Mouse (Mus musculus) CH12.LX (cell line): Measurements from ENCODE around the gene Sprr2k. TPM values are rescaled to one million over a fixed set of nuclear protein-coding genes. Genes with fewer than 3 reads are reported as not detected.
A peak's percentile ranks its signal among the peaks of the same experiment; 100 is the strongest.

ENCODE experiments used
- DNase-seq: peaks from one replicate; pipeline ENCODE4 v3.0.0-alpha.2; 2013; ENCODE audit errors: extremely low read depth
- H3K27ac ChIP-seq: 2 replicates; pipeline ENCODE4 v1.5.1; 2012; ENCODE audit warnings: low read depth, mild to moderate bottlenecking, control low read depth, moderate library complexity; ENCODE audit not compliant: insufficient read depth
- H3K27me3 ChIP-seq: replicated peaks from 2 replicates; pipeline ENCODE3; 2012; ENCODE audit warnings: inconsistent platforms
- H3K36me3 ChIP-seq, 2 experiments: replicated peaks in 1 of 2; 2 replicates each; pipeline versions ENCODE3 to v1.6.1; 2012; ENCODE audit warnings: inconsistent platforms in 1 of 2, low read length in 1 of 2, mild to moderate bottlenecking in 1 of 2, mixed read lengths in 1 of 2, moderate library complexity in 1 of 2; ENCODE audit not compliant: control insufficient read depth in 1 of 2, insufficient read depth in 1 of 2
- H3K4me1 ChIP-seq, 2 experiments: 2 replicates each; pipeline ENCODE4 v1.6.1; 2012; ENCODE audit warnings: inconsistent platforms in 1 of 2, moderate library complexity in 1 of 2; ENCODE audit not compliant: insufficient read depth in 2 of 2, control insufficient read depth in 1 of 2
- H3K4me2 ChIP-seq: 2 replicates; pipeline ENCODE4 v1.6.1; 2012; ENCODE audit warnings: low read depth, mild to moderate bottlenecking, control low read depth; ENCODE audit not compliant: poor library complexity, insufficient read depth, severe bottlenecking
- H3K4me3 ChIP-seq, 3 experiments: fragments of 150-350 bp in 1 of 3; sonication (generic) in 1 of 3; replicated peaks in 1 of 3; 2 replicates each; pipeline versions ENCODE3 to v1.5.1; 2011 to 2012; ENCODE audit warnings: low read depth in 2 of 3, low read length in 2 of 3, mild to moderate bottlenecking in 2 of 3, moderate library complexity in 2 of 3, control low read depth in 1 of 3, improper control_type of control experiment in 1 of 3, inconsistent platforms in 1 of 3, mixed read lengths in 1 of 3; ENCODE audit not compliant: poor library complexity in 1 of 3
- H3K79me2 ChIP-seq: replicated peaks from 2 replicates; pipeline ENCODE4 v1.6.1; 2012; ENCODE audit warnings: mild to moderate bottlenecking, moderate library complexity; ENCODE audit not compliant: control insufficient read depth, poor library complexity, insufficient read depth, severe bottlenecking; ENCODE audit errors: extremely low read depth
- H3K9ac ChIP-seq: 2 replicates; pipeline ENCODE4 v1.6.1; 2012; ENCODE audit warnings: low read depth, mild to moderate bottlenecking, control low read depth, moderate library complexity; ENCODE audit not compliant: insufficient read depth
- H3K9me3 ChIP-seq: replicated peaks from 2 replicates; pipeline ENCODE3; 2012; ENCODE audit warnings: low read length, inconsistent platforms, mixed read lengths
- CHD1 ChIP-seq: IDR thresholded peaks from 2 replicates; pipeline ENCODE4 v1.6.1; 2012; ENCODE audit warnings: low read depth, low read length, improper control_type of control experiment, inconsistent platforms
- CTCF ChIP-seq, 2 experiments: IDR thresholded peaks in 1 of 2; conservative IDR thresholded peaks in 1 of 2; 2 replicates each; pipeline ENCODE4 v1.5.1; 2011 to 2012; ENCODE audit warnings: low read depth in 2 of 2, low read length in 2 of 2, improper control_type of control experiment in 1 of 2, inconsistent platforms in 1 of 2, mild to moderate bottlenecking in 1 of 2, moderate library complexity in 1 of 2
- EP300 ChIP-seq: IDR thresholded peaks from 2 replicates; pipeline ENCODE4 v1.6.1; 2011; ENCODE audit warnings: low read length, improper control_type of control experiment
- GABPA ChIP-seq: IDR thresholded peaks from 2 replicates; pipeline ENCODE4 v1.6.1; 2012; ENCODE audit warnings: low read depth, low read length, improper control_type of control experiment, inconsistent platforms; ENCODE audit not compliant: insufficient replicate concordance
- HCFC1 ChIP-seq: IDR thresholded peaks from 2 replicates; pipeline ENCODE4 v1.6.1; 2012; ENCODE audit warnings: low read depth, mild to moderate bottlenecking, inconsistent platforms, low read length, improper control_type of control experiment
- JUN ChIP-seq: IDR thresholded peaks from 2 replicates; pipeline ENCODE4 v1.6.1; 2011; ENCODE audit warnings: low read depth, mild to moderate bottlenecking, low read length, improper control_type of control experiment, moderate library complexity; ENCODE audit not compliant: insufficient read depth
- MAZ ChIP-seq: IDR thresholded peaks from 2 replicates; pipeline ENCODE4 v1.6.1; 2012; ENCODE audit warnings: low read depth, mild to moderate bottlenecking, inconsistent platforms, low read length, improper control_type of control experiment, moderate library complexity
- NRF1 ChIP-seq: IDR thresholded peaks from 2 replicates; pipeline ENCODE4 v1.6.1; 2014; ENCODE audit warnings: low read depth, mild to moderate bottlenecking, inconsistent platforms, low read length, improper control_type of control experiment, moderate library complexity
- PAX5 ChIP-seq: IDR thresholded peaks from 2 replicates; pipeline ENCODE4 v1.6.1; 2012; ENCODE audit warnings: low read length, inconsistent platforms, mixed read lengths
- POLR2AphosphoS2 ChIP-seq: IDR thresholded peaks from 2 replicates; pipeline ENCODE4 v1.6.1; 2011; ENCODE audit warnings: low read depth, low read length, improper control_type of control experiment
- USF2 ChIP-seq: conservative IDR thresholded peaks from 2 replicates; pipeline ENCODE4 v1.6.1; 2011; ENCODE audit warnings: low read depth, low read length, improper control_type of control experiment
- ZNF384 ChIP-seq: IDR thresholded peaks from 2 replicates; pipeline ENCODE4 v1.6.1; 2012; ENCODE audit warnings: low read depth, low read length, improper control_type of control experiment, inconsistent platforms
- dilution Hi-C: fragments of 300-500 bp; cut with MboI; formaldehyde crosslinking; loops from 2 replicates; pipeline ENCODE4 v1.14.3; 2020; ENCODE audit warnings: low sequenced_read_pairs; ENCODE audit not compliant: extremely low pct_unique_long_range_greater_than_20kb, extremely low pct_ligation_motif_present
- in situ Hi-C: fragments of 300-500 bp; cut with MboI; formaldehyde crosslinking; loops from 3 replicates; pipeline ENCODE4 v1.14.3; 2019; ENCODE audit warnings: low sequenced_read_pairs, low pct_ligation_motif_present, low pct_unique_long_range_greater_than_20kb, mixed read lengths
- polyA plus RNA-seq: library from polyadenylated mRNA; unstranded; fragments of >175 nt; gene quantifications from 2 replicates; pipeline ENCODE4 v1.2.1, GENCODE M21; 2012; ENCODE audit warnings: low read depth; ENCODE audit not compliant: insufficient read length
- total RNA-seq, 2 experiments: library from RNA; depleted of rRNA; stranded (reverse); fragments of 300-350 nt in 1 of 2; fragments of >200 nt in 1 of 2; gene quantifications; 2 replicates each; pipeline ENCODE4 v1.2.3; 2012 to 2014

Sprr2k gene
- not detected in 2 replicates for total RNA-seq (2012; rRNA removed)
- total RNA-seq (2014; rRNA removed) = not detected in 2 replicates
- not detected in 2 replicates for polyA plus RNA-seq

DNA sequence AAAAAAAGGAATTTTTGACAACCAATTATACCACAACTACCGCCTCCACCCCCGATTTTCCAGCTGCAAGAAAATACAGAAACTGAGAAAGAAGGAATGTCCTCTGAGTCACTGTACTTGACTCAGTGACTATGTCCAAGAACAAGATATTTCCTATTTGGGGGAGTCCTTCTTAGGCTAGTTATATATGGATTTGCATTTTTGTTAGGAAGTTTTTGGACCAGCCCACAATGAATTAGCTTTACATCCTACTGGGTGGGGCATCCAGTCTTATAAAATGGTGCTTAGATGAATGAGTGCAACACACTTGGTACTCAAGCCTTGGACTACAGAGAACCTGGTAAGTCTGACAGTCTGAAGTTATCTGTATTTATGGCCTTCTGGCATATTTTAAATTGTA lies at the start of gene Sprr2k:
Gene Sprr2k, plus strand, starts transcription at position 301 of the 400 bp plus-strand sequence.
- H3K27ac ChIP-seq = no peak within 1 kb of the TSS
- H3K4me3 ChIP-seq = no peak within 1 kb of the TSS
- TF ChIP-seq PAX5 (no peak), ZNF384 (no peak), EP300 (no peak), NRF1 (no peak), USF2 (no peak), HCFC1 (no peak), MAZ (no peak), JUN (no peak)
- dilution Hi-C loops = no loop called here
- no peak within 1 kb of the TSS for H3K4me2 ChIP-seq
- DNase-seq = no peak
- no peaks in the 10 kb centered on the region for H3K4me1 ChIP-seq
- H3K79me2 ChIP-seq = no peaks in the 10 kb centered on the region
- no peaks in the 10 kb centered on the region for H3K36me3 ChIP-seq
- H3K9ac ChIP-seq = no peak within 1 kb of the TSS
- in situ Hi-C loops = no loop called here
- peaks cover 26% of the 10 kb centered on the region for H3K9me3 ChIP-seq
- no peaks in the 10 kb centered on the region for H3K27me3 ChIP-seq

DNA sequence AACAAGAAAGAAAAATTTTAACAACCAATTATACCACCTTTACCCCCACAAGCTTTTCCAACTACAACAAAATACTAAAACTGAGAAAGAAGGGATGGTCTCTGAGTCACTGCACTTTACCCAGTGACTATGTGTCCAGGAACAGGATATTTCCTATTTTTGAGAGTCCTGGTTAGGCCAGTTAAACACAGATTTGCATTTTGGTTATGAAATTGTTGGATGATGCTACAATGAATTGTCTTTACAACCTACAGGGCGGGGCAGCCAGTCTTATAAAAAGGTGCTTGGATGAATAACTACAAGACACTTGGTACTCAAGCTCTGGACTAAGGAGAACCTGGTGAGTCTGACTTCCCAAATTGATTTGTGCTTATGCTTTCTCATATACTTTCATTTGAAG lies 47.0 kb upstream of the Sprr2k start, which contains the start of gene Sprr2h:
Gene Sprr2h, plus strand, starts transcription at position 301 of the 400 bp plus-strand sequence.
- Histone ChIP-seq H3K4me1 (no peaks in the 10 kb centered on the region), H3K9ac (no peak within 1 kb of the TSS), H3K27ac (no peak within 1 kb of the TSS), H3K79me2 (no peaks in the 10 kb centered on the region), H3K27me3 (no peaks in the 10 kb centered on the region), H3K4me2 (no peak within 1 kb of the TSS), H3K9me3 (peaks cover 34% of the 10 kb centered on the region), H3K36me3 (no peaks in the 10 kb centered on the region), H3K4me3 (no peak within 1 kb of the TSS)
- dilution Hi-C loops = no loop called here
- in situ Hi-C loops = no loop called here
- DNase-seq = no peak
- TF ChIP-seq POLR2AphosphoS2 (no peak), JUN (no peak), CHD1 (no peak), MAZ (no peak), HCFC1 (no peak), PAX5 (no peak)

DNA sequence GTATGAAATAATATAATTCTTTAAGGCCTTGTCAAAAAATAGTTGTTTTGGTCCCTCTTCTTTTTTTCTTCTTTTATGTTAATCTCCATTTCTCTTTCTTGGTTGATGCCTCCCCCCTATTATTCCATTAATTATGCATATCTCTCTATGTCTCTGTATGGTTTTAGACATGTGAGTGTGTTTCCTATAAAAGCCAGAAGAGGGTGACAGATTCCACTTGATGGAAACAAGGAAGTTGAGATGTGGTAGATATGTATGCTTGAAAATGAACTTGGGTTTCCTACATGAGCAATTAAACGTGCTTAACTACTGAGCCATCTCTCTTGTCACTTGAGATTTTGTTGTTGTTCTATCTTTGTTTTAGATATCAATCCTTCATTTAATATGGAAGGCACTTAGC lies 38.1 kb upstream of the Sprr2k start:
- Histone ChIP-seq H3K36me3 (no peaks in the 10 kb centered on the region), H3K27me3 (no peaks in the 10 kb centered on the region), H3K4me3 (no peak overlapping the region), H3K9me3 (peaks cover 24% of the 10 kb centered on the region), H3K4me1 (no peaks in the 10 kb centered on the region), H3K4me2 (no peak overlapping the region), H3K9ac (no peak overlapping the region), H3K27ac (no peak overlapping the region), H3K79me2 (no peaks in the 10 kb centered on the region)
- dilution Hi-C loops (no loop called here), in situ Hi-C loops (no loop called here)
- TF ChIP-seq CTCF (conservative IDR thresholded peaks at IDR 0.05 in 1 of 2, IDR thresholded peaks at IDR 0.05 in 1 of 2; ENCODE audit: low read depth in 2 of 2, low read length in 2 of 2) (peak in 1 of 2 experiments; percentile 15; a peak in 1 of 4 replicates), GABPA (no peak)
- DNase-seq = no peak
